Mouse (Mus musculus) urinary bladder, postnatal 10 days (tissue): Measurements from ENCODE around the gene Pnpo.

ENCODE experiments used
- DNase-seq: peaks from one replicate; pipeline ENCODE4 v3.0.0; 2022; ENCODE audit warnings: low spot score

Pnpo gene

GRCm38 (mm10) chr11:96906431-96907161, 37.2 kb downstream of the Pnpo start:
- no peak for DNase-seq

DNA sequence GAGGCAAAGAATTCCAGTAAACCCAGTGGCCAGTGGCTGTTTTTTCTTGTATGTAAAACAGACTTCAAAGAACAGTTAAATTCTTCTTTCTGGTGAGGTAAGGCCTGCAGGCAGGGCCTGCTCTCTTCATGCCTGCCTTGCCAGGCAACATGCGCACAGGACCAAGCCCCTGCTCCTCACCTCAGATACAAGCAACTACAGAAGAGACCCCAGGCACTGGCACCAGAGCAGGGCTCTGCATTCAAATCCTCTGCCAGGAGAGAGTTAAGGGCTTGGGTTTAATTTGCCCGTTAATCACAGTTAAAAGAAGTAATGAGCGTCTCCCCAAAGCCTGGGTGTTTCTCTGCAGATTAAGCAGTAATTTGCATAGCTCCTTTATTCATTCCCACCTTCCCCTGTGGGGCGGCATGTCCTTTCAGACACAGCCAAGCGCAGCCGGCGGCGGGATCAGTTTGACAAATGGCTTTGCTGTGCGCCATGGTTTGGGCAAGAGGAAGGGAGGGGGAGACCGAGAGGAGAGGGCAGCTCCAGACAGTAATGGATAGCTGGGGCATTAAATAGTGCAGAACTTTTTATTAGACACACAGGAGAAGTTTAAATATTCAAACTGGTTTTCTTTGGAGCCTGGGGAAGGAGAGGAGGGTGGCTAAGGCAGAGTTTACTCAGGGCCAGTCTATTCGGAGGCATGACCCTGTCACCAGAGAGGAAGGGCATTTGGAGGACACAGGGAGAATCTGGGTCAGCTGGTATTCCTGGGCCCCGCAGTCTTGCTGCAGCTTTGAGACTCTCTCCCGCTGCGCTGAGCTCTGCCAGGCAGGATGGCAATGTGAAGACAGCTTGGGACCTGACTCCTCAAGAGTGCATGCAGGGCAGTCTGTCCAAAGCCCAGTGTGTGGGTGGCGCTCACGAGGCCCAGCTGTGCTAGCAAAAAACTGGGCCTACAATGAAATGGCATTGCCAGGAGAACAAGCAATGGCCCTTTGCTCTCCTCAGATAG, 40.8 kb downstream of the Pnpo start:
- no peak for DNase-seq

- DNase-seq: no peak
Measured at GRCm38 (mm10) chr11:96901332-96901731, 42.5 kb downstream of the Pnpo start.

- no peak for DNase-seq
Measured at GRCm38 (mm10) chr11:96899449-96900306, 44.1 kb downstream of the Pnpo start.

- no peak for DNase-seq
Measured at GRCm38 (mm10) chr11:96895886-96896285, 47.9 kb downstream of the Pnpo start.

DNA sequence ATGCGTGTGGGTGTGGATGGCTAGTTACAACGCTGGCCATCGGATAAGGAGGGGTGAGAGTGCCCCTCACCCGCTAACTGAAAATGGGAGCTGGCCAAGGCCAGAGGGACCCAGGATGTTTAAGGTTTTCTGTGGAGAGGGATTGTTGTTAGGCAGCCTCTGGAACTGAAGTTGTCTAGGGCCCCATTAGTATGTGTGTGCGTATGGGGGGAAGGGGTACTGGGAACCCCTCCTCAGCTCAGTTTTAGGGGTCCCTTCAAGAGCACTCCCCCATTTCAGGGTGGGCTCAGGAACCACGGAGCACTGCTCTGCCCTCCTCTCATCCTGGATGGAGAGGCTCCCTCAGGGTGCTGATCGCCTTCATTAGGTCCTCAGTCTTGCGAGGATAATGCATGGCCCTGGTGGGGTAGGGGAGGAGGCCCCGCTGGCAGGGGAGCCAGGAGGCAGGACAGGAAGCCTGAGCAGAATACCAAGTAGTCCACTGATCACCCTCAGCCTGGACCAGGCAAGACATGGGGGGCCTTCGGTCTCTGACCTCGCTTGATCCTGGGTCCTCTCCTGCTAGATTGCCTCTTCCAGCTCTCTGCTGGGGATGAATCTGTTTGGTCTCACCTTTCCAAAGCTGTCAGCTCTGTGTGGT, 50.5 kb downstream of the Pnpo start:
- no peak for DNase-seq

DNA sequence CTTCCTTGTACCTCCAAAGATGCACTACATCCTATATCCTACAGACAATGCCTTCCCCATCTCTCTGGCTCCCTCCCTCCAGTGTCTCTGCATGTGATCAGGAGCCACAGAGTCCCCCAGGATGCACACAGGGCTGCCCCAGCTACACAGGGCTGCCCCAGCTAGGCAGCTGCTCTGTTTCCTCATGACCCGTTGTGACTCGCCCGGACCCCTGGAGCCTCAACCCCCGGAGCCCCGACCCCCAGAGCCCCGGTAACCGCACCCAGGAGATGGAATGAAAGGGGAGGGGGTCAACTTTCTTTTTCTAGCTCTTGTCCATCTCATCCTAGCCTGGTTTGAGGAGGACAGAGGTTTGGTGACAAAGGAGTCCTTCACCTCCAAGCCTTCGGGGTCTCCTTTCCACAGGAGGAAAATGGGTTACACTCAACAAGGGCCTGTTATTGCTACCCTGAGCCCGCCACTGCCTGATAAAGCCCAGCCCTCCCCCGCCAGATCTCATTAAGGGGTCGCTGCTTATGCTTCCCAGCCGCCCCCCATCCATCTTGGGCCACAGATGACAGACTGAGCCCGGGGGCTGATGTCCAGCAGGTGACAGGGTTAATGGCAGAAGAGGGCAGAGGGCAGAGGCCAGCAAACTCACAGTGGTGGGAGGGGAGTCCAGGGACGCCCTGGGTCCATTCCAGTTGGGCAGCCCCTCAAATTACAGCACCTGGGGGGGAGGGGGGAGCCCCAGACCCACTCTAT, 51.8 kb downstream of the Pnpo start:
- no peak for DNase-seq
